Mouse (Mus musculus): ENCODE data around the gene Rbks. TPM values are rescaled to one million over a fixed set of nuclear protein-coding genes. Genes with fewer than 3 reads are reported as not detected.

The Rbks gene
- 2.7 and 3.5 TPM in 2 replicates for polyA plus RNA-seq (2014; fragmentation: Nextera tagmentation; extraction: Ambion mirVana)

DNA sequence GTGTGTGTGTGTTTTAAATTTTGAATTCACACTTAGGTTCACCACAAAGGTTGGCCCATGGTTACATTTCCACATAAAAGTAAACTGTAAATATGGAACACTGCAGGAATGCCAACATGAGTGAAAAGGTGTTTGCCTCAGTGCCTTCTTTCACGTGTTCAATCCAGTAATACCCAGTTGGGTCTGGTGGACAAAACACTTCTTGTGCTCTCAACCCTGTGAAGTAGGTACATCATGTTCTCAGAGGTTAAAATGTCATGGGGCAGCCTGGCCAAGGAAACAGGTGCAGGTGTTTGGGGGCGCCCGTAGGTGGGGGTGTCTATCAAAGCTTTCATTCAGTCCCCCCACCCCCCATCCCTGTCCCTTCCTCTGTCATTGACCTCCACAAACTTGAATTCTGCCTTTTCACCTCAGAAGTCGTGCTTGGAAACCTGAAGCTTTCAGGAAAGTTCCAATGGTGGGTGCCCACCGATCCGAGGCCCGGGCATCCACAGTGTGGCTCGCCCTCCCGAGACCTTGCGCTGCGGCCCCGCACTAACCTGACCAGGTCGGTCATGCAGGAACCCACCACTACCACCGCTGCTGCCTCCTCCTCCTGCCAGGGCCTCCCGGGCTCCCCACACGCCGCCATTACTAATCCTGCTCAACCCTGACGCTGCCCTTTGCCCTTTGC, at the start of gene Rbks:
TSS of gene Rbks (minus strand) at position 657 of the 673 bp plus-strand sequence.
- Histone ChIP-seq H3K27ac (ENCODE audit: low read depth) (peak within 1 kb of the TSS; percentile 91), H3K4me3 (ENCODE audit: low read depth, low read length) (peak within 1 kb of the TSS; percentile 76), H3K4me2 (peak within 1 kb of the TSS; percentile 84), H3K27me3 (ENCODE audit: insufficient read depth, low read length) (no peaks in the 10 kb centered on the region), H3K9me3 (ENCODE audit: low read depth, low read length) (no peaks in the 10 kb centered on the region), H3K9ac (peak within 1 kb of the TSS; percentile 87), H3K36me3 (ENCODE audit: insufficient read depth) (no peaks in the 10 kb centered on the region), H3K4me1 (ENCODE audit: insufficient read depth) (0 out of 2 replicates have a peak, but pooled peaks cover 3% of the 10 kb centered on the region)
- WGBS: 6% methylated on average over 18 of the region's 18 CpGs
- DNase-seq (no peak), ATAC-seq (ENCODE audit: insufficient read depth) (no peak; the same call in 1 of the 2 replicates)
- TF ChIP-seq CTCF (IDR thresholded peaks at IDR 0.05; ENCODE audit: low read depth): no peak

- no peak overlapping the region for H3K9ac ChIP-seq
- H3K4me3 ChIP-seq (ENCODE audit: low read depth, low read length): no peak overlapping the region
- DNase-seq (no peak), ATAC-seq (ENCODE audit: insufficient read depth) (no peak)
- H3K4me1 ChIP-seq (ENCODE audit: insufficient read depth): no peaks in the 10 kb centered on the region
- no peak overlapping the region for H3K27ac ChIP-seq (ENCODE audit: low read depth)
- no peaks in the 10 kb centered on the region for H3K27me3 ChIP-seq (ENCODE audit: insufficient read depth, low read length)
- no peaks in the 10 kb centered on the region for H3K36me3 ChIP-seq (ENCODE audit: insufficient read depth)
- H3K9me3 ChIP-seq (ENCODE audit: low read depth, low read length): no peaks in the 10 kb centered on the region
- TF ChIP-seq CTCF (IDR thresholded peaks at IDR 0.05; ENCODE audit: low read depth): no peak
- no peak overlapping the region for H3K4me2 ChIP-seq
- 56% methylated on average over 4 of the region's 4 CpGs for WGBS
Observed at GRCm38 (mm10) chr5:31742521-31743031, 45.1 kb upstream of the Rbks start.

DNA sequence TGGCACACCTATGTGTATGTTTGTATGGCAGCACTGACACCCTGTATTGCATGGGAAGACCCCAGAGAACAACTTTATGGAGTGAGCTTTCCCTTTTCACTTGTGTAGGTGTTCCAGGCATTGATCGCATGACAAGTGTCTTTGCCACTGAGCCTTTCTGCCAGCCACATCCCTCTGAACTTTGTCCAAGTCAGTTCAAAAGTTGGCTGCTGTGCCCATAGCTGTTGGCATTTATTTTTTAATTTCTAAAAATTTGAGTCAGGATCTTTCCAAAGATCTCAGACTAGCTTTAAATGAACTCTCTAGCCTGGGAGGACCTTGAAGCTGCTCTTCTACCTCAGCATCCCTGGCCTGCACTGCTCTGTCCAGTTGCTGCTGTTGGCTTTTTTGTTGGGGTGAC, 44.5 kb upstream of the Rbks start:
- DNase-seq (no peak), ATAC-seq (ENCODE audit: insufficient read depth) (no peak)
- TF ChIP-seq CTCF (IDR thresholded peaks at IDR 0.05; ENCODE audit: low read depth): no peak
- no peak overlapping the region for H3K9ac ChIP-seq
- no peak overlapping the region for H3K4me3 ChIP-seq (ENCODE audit: low read depth, low read length)
- WGBS: 94% methylated on average over 1 of the region's 1 CpGs
- H3K27me3 ChIP-seq (ENCODE audit: insufficient read depth, low read length): no peaks in the 10 kb centered on the region
- H3K4me1 ChIP-seq (ENCODE audit: insufficient read depth): no peaks in the 10 kb centered on the region
- no peak overlapping the region for H3K27ac ChIP-seq (ENCODE audit: low read depth)
- H3K9me3 ChIP-seq (ENCODE audit: low read depth, low read length): no peaks in the 10 kb centered on the region
- no peaks in the 10 kb centered on the region for H3K36me3 ChIP-seq (ENCODE audit: insufficient read depth)
- H3K4me2 ChIP-seq: no peak overlapping the region

DNA sequence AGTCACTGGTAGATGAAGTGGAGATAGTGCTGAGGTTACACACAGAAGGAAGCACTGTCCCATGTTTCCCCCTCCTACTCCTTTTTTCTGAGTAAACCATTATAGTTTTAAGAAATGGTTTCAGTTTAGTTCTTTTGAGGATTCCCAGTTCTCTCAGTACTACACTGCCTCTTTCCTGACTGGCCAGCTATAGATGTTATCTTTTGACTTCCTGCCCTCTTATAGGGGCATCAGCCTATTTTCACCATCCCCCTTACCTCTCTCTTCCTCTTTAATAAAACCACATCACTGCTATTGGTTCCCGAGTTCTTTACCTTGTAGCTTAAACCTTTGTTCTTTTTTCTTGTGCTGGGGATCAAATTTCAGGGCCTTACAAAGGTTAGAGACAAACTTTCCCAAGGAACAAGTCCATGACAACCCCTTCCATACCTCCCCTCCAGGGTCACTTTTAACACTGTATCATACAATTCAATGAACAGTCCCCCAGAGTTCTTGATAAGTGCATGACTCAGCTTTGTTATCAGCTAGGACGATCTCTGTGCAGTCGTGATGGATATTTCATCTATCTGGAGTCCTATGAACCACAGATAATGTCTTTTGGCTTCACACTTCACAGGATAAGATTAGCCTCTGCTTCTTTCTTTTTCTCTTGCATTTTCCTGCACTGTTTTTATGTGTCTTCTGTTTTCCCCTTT, 35.4 kb upstream of the Rbks start:
- ATAC-seq (ENCODE audit: insufficient read depth): no peak
- no peak overlapping the region for H3K4me3 ChIP-seq (ENCODE audit: low read depth, low read length)
- H3K27me3 ChIP-seq (ENCODE audit: insufficient read depth, low read length): no peaks in the 10 kb centered on the region
- no peak for DNase-seq
- no peaks in the 10 kb centered on the region for H3K4me1 ChIP-seq (ENCODE audit: insufficient read depth)
- H3K9ac ChIP-seq: no peak overlapping the region
- H3K9me3 ChIP-seq (ENCODE audit: low read depth, low read length): no peaks in the 10 kb centered on the region
- 15% methylated on average over 3 of the region's 3 CpGs for WGBS
- no peak for TF ChIP-seq CTCF (IDR thresholded peaks at IDR 0.05; ENCODE audit: low read depth)
- H3K36me3 ChIP-seq (ENCODE audit: insufficient read depth): no peaks in the 10 kb centered on the region
- H3K4me2 ChIP-seq: no peak overlapping the region
- no peak overlapping the region for H3K27ac ChIP-seq (ENCODE audit: low read depth)

DNA sequence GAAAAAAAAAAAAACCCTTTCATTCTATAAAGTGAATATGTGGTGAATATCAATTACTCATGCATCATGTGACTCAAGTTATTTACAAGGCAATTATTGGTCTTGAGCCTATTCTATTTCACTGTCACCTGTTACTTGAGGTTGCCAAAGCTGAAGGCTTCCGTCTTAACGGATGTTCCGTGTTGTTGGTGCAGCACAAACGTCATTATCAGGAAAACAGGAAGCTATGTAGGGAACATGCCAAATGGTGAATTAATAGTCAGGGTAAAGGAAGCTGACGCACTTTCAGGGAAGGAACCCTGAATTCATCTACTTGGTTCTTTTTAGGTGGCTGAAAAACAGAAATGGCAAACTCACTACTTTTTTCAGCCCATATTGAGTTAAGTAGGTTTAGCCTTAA, 30.0 kb upstream of the Rbks start:
- no peaks in the 10 kb centered on the region for H3K4me1 ChIP-seq (ENCODE audit: insufficient read depth)
- no peaks in the 10 kb centered on the region for H3K9me3 ChIP-seq (ENCODE audit: low read depth, low read length)
- no peak overlapping the region for H3K4me2 ChIP-seq
- H3K27ac ChIP-seq (ENCODE audit: low read depth): no peak overlapping the region
- no peak for TF ChIP-seq CTCF (IDR thresholded peaks at IDR 0.05; ENCODE audit: low read depth)
- DNase-seq: no peak
- no peak overlapping the region for H3K9ac ChIP-seq
- no peaks in the 10 kb centered on the region for H3K27me3 ChIP-seq (ENCODE audit: insufficient read depth, low read length)
- H3K36me3 ChIP-seq (ENCODE audit: insufficient read depth): no peaks in the 10 kb centered on the region
- H3K4me3 ChIP-seq (ENCODE audit: low read depth, low read length): no peak overlapping the region
- ATAC-seq (ENCODE audit: insufficient read depth): no peak
- 74% methylated on average over 5 of the region's 5 CpGs for WGBS

GRCm38 (mm10) chr5:31725885-31726284, 28.5 kb upstream of the Rbks start:
- Histone ChIP-seq H3K36me3 (ENCODE audit: insufficient read depth) (no peaks in the 10 kb centered on the region), H3K9me3 (ENCODE audit: low read depth, low read length) (no peaks in the 10 kb centered on the region), H3K27ac (ENCODE audit: low read depth) (no peak overlapping the region), H3K4me2 (no peak overlapping the region), H3K27me3 (ENCODE audit: insufficient read depth, low read length) (no peaks in the 10 kb centered on the region), H3K9ac (no peak overlapping the region), H3K4me3 (ENCODE audit: low read depth, low read length) (no peak overlapping the region), H3K4me1 (ENCODE audit: insufficient read depth) (no peaks in the 10 kb centered on the region)
- DNase-seq (no peak), ATAC-seq (ENCODE audit: insufficient read depth) (no peak)
- TF ChIP-seq CTCF (IDR thresholded peaks at IDR 0.05; ENCODE audit: low read depth): no peak
- WGBS: 81% methylated on average over 2 of the region's 2 CpGs

DNA sequence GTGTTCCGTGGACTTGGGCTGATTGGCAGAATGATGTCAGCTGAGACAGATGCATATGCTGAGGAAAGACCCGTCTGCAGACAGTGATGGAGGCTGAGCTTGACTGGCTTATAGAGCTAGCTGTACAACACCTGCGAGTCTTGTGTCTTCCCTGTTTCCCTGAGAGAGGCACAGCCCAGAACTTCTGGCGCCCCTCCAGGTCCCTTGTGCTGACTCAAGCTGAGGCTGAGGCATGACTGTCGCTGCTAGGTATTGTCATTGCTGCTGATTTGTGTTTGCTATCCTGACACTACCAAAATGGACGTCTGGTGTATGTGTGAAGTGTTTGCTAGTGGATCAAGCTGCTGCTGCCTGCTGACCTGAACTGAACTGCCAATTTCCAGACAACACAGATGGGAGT, 27.1 kb upstream of the Rbks start:
- 54% methylated on average over 6 of the region's 6 CpGs for WGBS

More for the DNA sequence above, 27.1 kb upstream of the Rbks start:
- H3K27ac ChIP-seq (ENCODE audit: low read depth): no peak overlapping the region
- no peak overlapping the region for H3K4me2 ChIP-seq
- no peaks in the 10 kb centered on the region for H3K36me3 ChIP-seq (ENCODE audit: insufficient read depth)
- H3K27me3 ChIP-seq (ENCODE audit: insufficient read depth, low read length): no peaks in the 10 kb centered on the region
- no peak for TF ChIP-seq CTCF (IDR thresholded peaks at IDR 0.05; ENCODE audit: low read depth)
- no peak for ATAC-seq (ENCODE audit: insufficient read depth)
- H3K4me3 ChIP-seq (ENCODE audit: low read depth, low read length): no peak overlapping the region
- no peaks in the 10 kb centered on the region for H3K9me3 ChIP-seq (ENCODE audit: low read depth, low read length)
- DNase-seq: peak; percentile 15
- H3K9ac ChIP-seq: no peak overlapping the region
- no peaks in the 10 kb centered on the region for H3K4me1 ChIP-seq (ENCODE audit: insufficient read depth)
